Comparison of ENCODE assay signal across 15 mouse cellular contexts in the genomic region with DNA sequence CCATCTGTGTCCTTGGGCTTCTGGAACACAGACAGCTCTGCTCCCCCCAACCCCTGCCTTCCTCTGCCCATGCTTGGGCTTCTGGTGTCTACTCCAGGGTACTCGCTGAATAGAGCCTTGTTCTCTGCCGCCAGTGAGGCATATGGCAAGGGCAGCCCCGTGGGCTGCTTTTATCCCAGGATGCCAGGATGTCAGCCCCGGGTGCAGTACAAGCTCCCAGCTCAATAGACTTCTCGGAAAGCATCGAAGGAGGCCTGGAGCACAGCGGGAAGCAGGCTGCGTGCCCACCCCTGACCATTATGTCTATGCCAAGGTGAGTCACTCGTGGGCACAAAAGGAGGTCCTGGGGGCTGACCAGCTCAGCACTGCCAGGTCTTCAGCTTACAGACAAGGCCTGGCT. TPM values are rescaled to one million over a fixed set of nuclear protein-coding genes. Genes with fewer than 3 reads are reported as not detected.
DNase-seq lines count a peak whose midpoint lies in the region; ATAC-seq and TF ChIP-seq lines count a peak whose summit lies in the region.
"Had no signal": no experiment of that assay in that cellular context is flagged by ENCODE, and none has a peak within 500 bp of the region (broad histone marks: within the 10 kb centered on the region; RNA-seq: fewer than 3 reads in every experiment).

No protein-coding gene starts in this region.

- no peak for ATAC-seq in forebrain, embryonic 11.5 days (replicated peaks; ENCODE audit: low FRiP score)
- no peak for ATAC-seq in midbrain, embryonic 14.5 days (ENCODE audit: low FRiP score, low TSS enrichment)
- ATAC-seq in forebrain, postnatal 0 days: peak; percentile 91
- ATAC-seq: intestine, embryonic 15.5 days; lung, postnatal 0 days had no signal

- H3K9me3 ChIP-seq in forebrain, embryonic 10.5 days: no peaks in the 10 kb centered on the region
- H3K9me3 ChIP-seq in forebrain, embryonic 11.5 days (ENCODE audit: control insufficient read depth, low read length): no peaks in the 10 kb centered on the region
- H3K9me3 ChIP-seq in midbrain, embryonic 10.5 days (replicated peaks): no peaks in the 10 kb centered on the region
- H3K9me3 ChIP-seq in midbrain, embryonic 14.5 days (ENCODE audit: control insufficient read depth, low read length): no peaks in the 10 kb centered on the region
- H3K9me3 ChIP-seq in forebrain, postnatal 0 days (ENCODE audit: low read length): no peaks in the 10 kb centered on the region
- H3K9me3 ChIP-seq: intestine, embryonic 15.5 days had no signal

- H3K4me2 ChIP-seq in forebrain, embryonic 11.5 days (ENCODE audit: low read depth, low read length, severe bottlenecking): no peak overlapping the region
- H3K4me2 ChIP-seq in midbrain, embryonic 14.5 days (ENCODE audit: low read length): no peak overlapping the region
- no peak overlapping the region for H3K4me2 ChIP-seq in forebrain, postnatal 0 days (ENCODE audit: low read depth)
- H3K4me2 ChIP-seq: intestine, embryonic 15.5 days had no signal

- no peak overlapping the region for H3K4me3 ChIP-seq in forebrain, embryonic 10.5 days
- no peak overlapping the region for H3K4me3 ChIP-seq in forebrain, embryonic 11.5 days (ENCODE audit: low read depth, low read length)
- H3K4me3 ChIP-seq in midbrain, embryonic 10.5 days: no peak overlapping the region
- H3K4me3 ChIP-seq in midbrain, embryonic 14.5 days (replicated peaks; ENCODE audit: low read depth, low read length): no peak overlapping the region
- H3K4me3 ChIP-seq in forebrain, postnatal 0 days (ENCODE audit: low read depth, low read length): no peak overlapping the region
- H3K4me3 ChIP-seq: intestine, embryonic 15.5 days had no signal

- TF ChIP-seq CTCF in forebrain, postnatal 0 days (IDR thresholded peaks at IDR 0.05; ENCODE audit: low read depth): no peak

- peaks cover 41% of the 10 kb centered on the region for H3K4me1 ChIP-seq in forebrain, embryonic 10.5 days
- H3K4me1 ChIP-seq in forebrain, embryonic 11.5 days (replicated peaks; ENCODE audit: control insufficient read depth, insufficient read depth, low read length): no peaks in the 10 kb centered on the region
- peaks cover 16% of the 10 kb centered on the region for H3K4me1 ChIP-seq in midbrain, embryonic 10.5 days
- no peaks in the 10 kb centered on the region for H3K4me1 ChIP-seq in midbrain, embryonic 14.5 days (ENCODE audit: control insufficient read depth, insufficient read depth, low read length)
- H3K4me1 ChIP-seq in forebrain, postnatal 0 days (ENCODE audit: insufficient read depth): no peaks in the 10 kb centered on the region

- 0 out of 2 replicates have a peak overlapping the region, but pooled peaks have one; percentile 37 for H3K27ac ChIP-seq in forebrain, embryonic 10.5 days
- H3K27ac ChIP-seq in forebrain, embryonic 11.5 days (ENCODE audit: low read depth, low read length): no peak overlapping the region
- 0 out of 2 replicates have a peak overlapping the region, but pooled peaks have one; percentile 30 for H3K27ac ChIP-seq in midbrain, embryonic 10.5 days (replicated peaks)
- H3K27ac ChIP-seq in midbrain, embryonic 14.5 days (replicated peaks; ENCODE audit: low read depth, low read length): no peak overlapping the region
- peak overlapping the region; percentile 51; the same call in 1 of the 2 replicates for H3K27ac ChIP-seq in forebrain, postnatal 0 days (ENCODE audit: low read depth, low read length)
- H3K27ac ChIP-seq: intestine, embryonic 15.5 days had no signal

- H3K9ac ChIP-seq in forebrain, embryonic 11.5 days (ENCODE audit: low read length): no peak overlapping the region
- no peak overlapping the region for H3K9ac ChIP-seq in midbrain, embryonic 14.5 days (replicated peaks; ENCODE audit: low read length)
- H3K9ac ChIP-seq in forebrain, postnatal 0 days: no peak overlapping the region
- H3K9ac ChIP-seq: intestine, embryonic 15.5 days had no signal

- WGBS in forebrain, embryonic 10.5 days: 75% methylated on average over 9 of the region's 9 CpGs
- 78% methylated on average over 9 of the region's 9 CpGs for WGBS in forebrain, embryonic 11.5 days
- WGBS in midbrain, embryonic 10.5 days: 80% methylated on average over 9 of the region's 9 CpGs
- 64% methylated on average over 9 of the region's 9 CpGs for WGBS in midbrain, embryonic 14.5 days
- WGBS in forebrain, postnatal 0 days: 39% methylated on average over 9 of the region's 9 CpGs

- DNase-seq in forebrain, embryonic 10.5 days (ENCODE audit: extremely low spot score, low spot score): no peak
- no peak for DNase-seq in forebrain, embryonic 11.5 days (ENCODE audit: low spot score)
- DNase-seq in midbrain, embryonic 10.5 days (ENCODE audit: low spot score): no peak
- DNase-seq in midbrain, embryonic 14.5 days: no peak
- DNase-seq in forebrain, postnatal 0 days: peak; percentile 69
- peak; percentile 32 for DNase-seq in right cerebral cortex, postnatal 25 days
- no peak for DNase-seq in urinary bladder, adult 18-20 months (ENCODE audit: low spot score in 2 of 2)
- no peak for DNase-seq in adrenal gland, postnatal 14 days
- DNase-seq: adrenal gland, adult 8-10 months; gastrocnemius, postnatal 36 days; thymus, postnatal 14 days had no signal

- peaks cover 54% of the 10 kb centered on the region for H3K27me3 ChIP-seq in forebrain, embryonic 10.5 days (ENCODE audit: poor library complexity, severe bottlenecking)
- H3K27me3 ChIP-seq in forebrain, embryonic 11.5 days (ENCODE audit: control insufficient read depth, insufficient read depth, low read length): peaks cover 7% of the 10 kb centered on the region; the same call in 1 of the 2 replicates
- H3K27me3 ChIP-seq in midbrain, embryonic 10.5 days (ENCODE audit: low read depth, poor library complexity, severe bottlenecking): peaks cover 55% of the 10 kb centered on the region
- H3K27me3 ChIP-seq in midbrain, embryonic 14.5 days (ENCODE audit: control insufficient read depth, insufficient read depth, low read length): peaks cover 17% of the 10 kb centered on the region
- H3K27me3 ChIP-seq in forebrain, postnatal 0 days (ENCODE audit: insufficient read depth, low read length): peaks cover 6% of the 10 kb centered on the region

- H3K36me3 ChIP-seq in forebrain, embryonic 10.5 days (replicated peaks): no peaks in the 10 kb centered on the region
- no peaks in the 10 kb centered on the region for H3K36me3 ChIP-seq in forebrain, embryonic 11.5 days (ENCODE audit: control insufficient read depth, insufficient read depth, low read length)
- no peaks in the 10 kb centered on the region for H3K36me3 ChIP-seq in midbrain, embryonic 10.5 days
- H3K36me3 ChIP-seq in midbrain, embryonic 14.5 days (ENCODE audit: control insufficient read depth, insufficient read depth, low read length): no peaks in the 10 kb centered on the region
- no peaks in the 10 kb centered on the region for H3K36me3 ChIP-seq in forebrain, postnatal 0 days (ENCODE audit: insufficient read depth)
- H3K36me3 ChIP-seq: intestine, embryonic 15.5 days had no signal

RNA-seq across cellular contexts. Expression of gene Gfap, which starts 2.3 kb away (rescaled TPM):
- 0.09 and 0.10 TPM in 2 replicates for polyA plus RNA-seq in forebrain, embryonic 10.5 days (2016; fragmentation: Nextera tagmentation; extraction: Ambion mirVana)
- polyA plus RNA-seq in forebrain, embryonic 11.5 days (2014; fragmentation: Nextera tagmentation; extraction: Ambion mirVana): 0.09 TPM in 1 of 2 replicates, not detected in the other
- 0.05 and 0.09 TPM in 2 replicates for polyA plus RNA-seq in midbrain, embryonic 10.5 days (2016; fragmentation: Nextera tagmentation; extraction: Ambion mirVana)
- polyA plus RNA-seq in midbrain, embryonic 14.5 days (2014; fragmentation: Nextera tagmentation; extraction: Ambion mirVana): 0.26 TPM in 1 of 2 replicates, not detected in the other
- 44.4 and 58.9 TPM in 2 replicates for total RNA-seq in forebrain, postnatal 0 days (2014; rRNA removed)
- 31.8 and 52.6 TPM in 2 replicates for polyA plus RNA-seq in forebrain, postnatal 0 days (2015; fragmentation: Nextera tagmentation; extraction: Ambion mirVana)
- total RNA-seq in adrenal gland, postnatal 14 days (2021): 0.68 and 1.2 TPM in 2 replicates
- total RNA-seq: gastrocnemius, postnatal 36 days had no signal

RNA-seq across cellular contexts. Expression of gene Fam187a, which starts 13.4 kb away (rescaled TPM):
- 0.09 TPM in 1 of 2 replicates, not detected in the other for polyA plus RNA-seq in forebrain, embryonic 10.5 days (2016; fragmentation: Nextera tagmentation; extraction: Ambion mirVana)
- not detected in 2 replicates for polyA plus RNA-seq in forebrain, embryonic 11.5 days (2014; fragmentation: Nextera tagmentation; extraction: Ambion mirVana)
- not detected in 2 replicates for polyA plus RNA-seq in midbrain, embryonic 10.5 days (2016; fragmentation: Nextera tagmentation; extraction: Ambion mirVana)
- polyA plus RNA-seq in midbrain, embryonic 14.5 days (2014; fragmentation: Nextera tagmentation; extraction: Ambion mirVana): not detected in 2 replicates
- 0.38 TPM in 1 of 2 replicates, not detected in the other for total RNA-seq in forebrain, postnatal 0 days (2014; rRNA removed)
- not detected in 2 replicates for polyA plus RNA-seq in forebrain, postnatal 0 days (2015; fragmentation: Nextera tagmentation; extraction: Ambion mirVana)
- total RNA-seq in adrenal gland, postnatal 14 days (2021): not detected in 2 replicates
- total RNA-seq: gastrocnemius, postnatal 36 days had no signal
- polyA plus RNA-seq: embryonic facial prominence, embryonic 11.5 days; intestine, embryonic 15.5 days; lung, postnatal 0 days; spleen, adult 2 months had no signal

RNA-seq across cellular contexts. Expression of gene Ccdc103, which starts 17.4 kb away (rescaled TPM):
- polyA plus RNA-seq in forebrain, embryonic 10.5 days (2016; fragmentation: Nextera tagmentation; extraction: Ambion mirVana): 2.0 and 2.9 TPM in 2 replicates
- 2.3 and 3.5 TPM in 2 replicates for polyA plus RNA-seq in forebrain, embryonic 11.5 days (2014; fragmentation: Nextera tagmentation; extraction: Ambion mirVana)
- polyA plus RNA-seq in midbrain, embryonic 10.5 days (2016; fragmentation: Nextera tagmentation; extraction: Ambion mirVana): 2.2 and 2.7 TPM in 2 replicates
- polyA plus RNA-seq in midbrain, embryonic 14.5 days (2014; fragmentation: Nextera tagmentation; extraction: Ambion mirVana): 2.1 and 2.4 TPM in 2 replicates
- total RNA-seq in forebrain, postnatal 0 days (2014; rRNA removed): 3.1 and 4.4 TPM in 2 replicates
- polyA plus RNA-seq in forebrain, postnatal 0 days (2015; fragmentation: Nextera tagmentation; extraction: Ambion mirVana): 2.7 and 2.9 TPM in 2 replicates
- total RNA-seq in adrenal gland, postnatal 14 days (2021): 0.38 and 0.59 TPM in 2 replicates
- total RNA-seq: gastrocnemius, postnatal 36 days had no signal
- polyA plus RNA-seq: spleen, adult 2 months had no signal

RNA-seq across cellular contexts. Expression of gene Eftud2, which starts 17.6 kb away (rescaled TPM):
- polyA plus RNA-seq in forebrain, embryonic 10.5 days (2016; fragmentation: Nextera tagmentation; extraction: Ambion mirVana): 376 and 379 TPM in 2 replicates
- 317 and 330 TPM in 2 replicates for polyA plus RNA-seq in forebrain, embryonic 11.5 days (2014; fragmentation: Nextera tagmentation; extraction: Ambion mirVana)
- polyA plus RNA-seq in midbrain, embryonic 10.5 days (2016; fragmentation: Nextera tagmentation; extraction: Ambion mirVana): 334 and 339 TPM in 2 replicates
- polyA plus RNA-seq in midbrain, embryonic 14.5 days (2014; fragmentation: Nextera tagmentation; extraction: Ambion mirVana): 111 and 150 TPM in 2 replicates
- 63.2 and 71.7 TPM in 2 replicates for total RNA-seq in forebrain, postnatal 0 days (2014; rRNA removed)
- 111 and 118 TPM in 2 replicates for polyA plus RNA-seq in forebrain, postnatal 0 days (2015; fragmentation: Nextera tagmentation; extraction: Ambion mirVana)
- total RNA-seq in adrenal gland, postnatal 14 days (2021): 79.9 and 96.2 TPM in 2 replicates

RNA-seq across cellular contexts. Expression of gene Kif18b, which starts 26.5 kb away (rescaled TPM):
- polyA plus RNA-seq in forebrain, embryonic 10.5 days (2016; fragmentation: Nextera tagmentation; extraction: Ambion mirVana): 14.5 and 15.5 TPM in 2 replicates
- 13.0 and 13.3 TPM in 2 replicates for polyA plus RNA-seq in forebrain, embryonic 11.5 days (2014; fragmentation: Nextera tagmentation; extraction: Ambion mirVana)
- 12.4 and 14.0 TPM in 2 replicates for polyA plus RNA-seq in midbrain, embryonic 10.5 days (2016; fragmentation: Nextera tagmentation; extraction: Ambion mirVana)
- 1.9 TPM in 2 replicates for polyA plus RNA-seq in midbrain, embryonic 14.5 days (2014; fragmentation: Nextera tagmentation; extraction: Ambion mirVana)
- 3.2 and 6.6 TPM in 2 replicates for total RNA-seq in forebrain, postnatal 0 days (2014; rRNA removed)
- polyA plus RNA-seq in forebrain, postnatal 0 days (2015; fragmentation: Nextera tagmentation; extraction: Ambion mirVana): 0.54 and 0.70 TPM in 2 replicates
- 6.9 and 8.6 TPM in 2 replicates for total RNA-seq in adrenal gland, postnatal 14 days (2021)

Comparison
In these comparisons a context has a peak if more than half of its experiments do, and no peak if none do; other contexts are left out.
1. DNase-seq: peak in forebrain, postnatal 0 days (single experiment) and right cerebral cortex, postnatal 25 days (single experiment); none in forebrain, embryonic 10.5 days (single experiment), forebrain, embryonic 11.5 days (single experiment), midbrain, embryonic 10.5 days (single experiment), midbrain, embryonic 14.5 days (single experiment), urinary bladder, adult 18-20 months (0 of 2) and adrenal gland, postnatal 14 days (single experiment).
2. H3K27ac ChIP-seq: peak in forebrain, embryonic 10.5 days (single experiment), midbrain, embryonic 10.5 days (single experiment) and forebrain, postnatal 0 days (single experiment); none in forebrain, embryonic 11.5 days (single experiment) and midbrain, embryonic 14.5 days (single experiment).
3. RNA of gene Gfap, which starts 2.3 kb away (polyA plus RNA-seq): 31.8 to 52.6 TPM in forebrain, postnatal 0 days; 0.26 TPM in midbrain, embryonic 14.5 days, 0.09 TPM in forebrain, embryonic 11.5 days, 0.09 to 0.10 TPM in forebrain, embryonic 10.5 days and 0.05 to 0.09 TPM in midbrain, embryonic 10.5 days; every median in the first group is over 10 times any median in the second.